Mouse (Mus musculus): ENCODE measurements at regions not wholly inside any gene's neighbourhood (a gene's known extent, or its start where the extent isn't known, plus 50 kb on each side); places are given as distances from the start of the nearest gene placed in this dataset.

DNA sequence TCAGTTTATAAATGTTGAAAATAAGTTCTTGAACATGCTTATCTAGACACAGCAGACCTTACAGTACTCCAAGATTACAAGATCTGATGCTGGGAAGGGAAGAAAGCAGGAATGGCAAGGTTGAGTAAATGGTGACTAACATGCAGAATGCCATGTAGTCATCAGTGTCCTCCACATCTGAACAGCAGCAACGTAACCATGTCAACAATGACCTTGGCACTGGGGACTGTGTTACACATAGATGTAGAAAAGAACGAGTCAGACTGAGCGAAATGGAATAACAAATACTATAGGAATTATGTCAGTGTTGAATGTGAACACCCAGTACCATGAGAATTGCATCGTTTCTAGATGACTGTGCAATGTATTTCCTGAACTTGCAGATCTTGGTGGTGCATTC lies 936.5 kb upstream of the Gm7489 start:
- ATAC-seq (ENCODE audit: low read depth) = no peak
- H3K27me3 ChIP-seq (ENCODE audit: control insufficient read depth, insufficient read depth, low read depth, low read length) = no peaks in the 10 kb centered on the region
- H3K4me3 ChIP-seq (ENCODE audit: low read length) = no peak overlapping the region
- H3K4me2 ChIP-seq (ENCODE audit: low read depth, low read length) = no peak overlapping the region
- H3K9me3 ChIP-seq (ENCODE audit: control insufficient read depth, low read length) = no peaks in the 10 kb centered on the region
- H3K9ac ChIP-seq (ENCODE audit: low read length) = no peak overlapping the region
- no peaks in the 10 kb centered on the region for H3K4me1 ChIP-seq (replicated peaks; ENCODE audit: control insufficient read depth, insufficient read depth, low read length)
- no peak overlapping the region for H3K27ac ChIP-seq (ENCODE audit: low read length)
- no peaks in the 10 kb centered on the region for H3K36me3 ChIP-seq (ENCODE audit: control insufficient read depth, insufficient read depth, low read length)
- 89% methylated on average over 4 of the region's 4 CpGs for WGBS

DNA sequence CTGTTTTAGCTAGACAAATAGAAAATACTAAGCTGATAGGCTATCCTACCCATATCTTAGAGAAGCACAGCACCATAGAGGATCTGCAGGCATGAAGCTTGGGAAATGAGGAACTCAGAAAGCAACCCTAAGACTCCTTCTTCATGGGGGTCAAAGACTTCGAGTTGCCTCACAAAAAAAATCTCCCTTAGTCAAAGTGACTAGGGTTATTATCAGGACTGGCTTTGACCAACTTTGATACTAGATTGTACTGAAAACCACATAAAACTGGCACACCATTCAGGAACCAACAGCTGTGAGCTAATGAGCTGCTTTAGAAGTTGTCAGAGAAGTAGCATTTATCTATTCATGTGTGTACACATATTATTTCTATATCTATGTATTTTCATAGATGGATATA lies 931.2 kb upstream of the Gm7489 start:
- no peaks in the 10 kb centered on the region for H3K27me3 ChIP-seq (ENCODE audit: control insufficient read depth, insufficient read depth, low read depth, low read length)
- H3K9me3 ChIP-seq (ENCODE audit: control insufficient read depth, low read length) = no peaks in the 10 kb centered on the region
- no peak for ATAC-seq (ENCODE audit: low read depth)
- H3K27ac ChIP-seq (ENCODE audit: low read length) = no peak overlapping the region
- WGBS = 49% methylated on average over 1 of the region's 1 CpGs
- H3K9ac ChIP-seq (ENCODE audit: low read length) = no peak overlapping the region
- H3K4me3 ChIP-seq (ENCODE audit: low read length) = no peak overlapping the region
- no peaks in the 10 kb centered on the region for H3K36me3 ChIP-seq (ENCODE audit: control insufficient read depth, insufficient read depth, low read length)
- no peaks in the 10 kb centered on the region for H3K4me1 ChIP-seq (replicated peaks; ENCODE audit: control insufficient read depth, insufficient read depth, low read length)
- no peak overlapping the region for H3K4me2 ChIP-seq (ENCODE audit: low read depth, low read length)

DNA sequence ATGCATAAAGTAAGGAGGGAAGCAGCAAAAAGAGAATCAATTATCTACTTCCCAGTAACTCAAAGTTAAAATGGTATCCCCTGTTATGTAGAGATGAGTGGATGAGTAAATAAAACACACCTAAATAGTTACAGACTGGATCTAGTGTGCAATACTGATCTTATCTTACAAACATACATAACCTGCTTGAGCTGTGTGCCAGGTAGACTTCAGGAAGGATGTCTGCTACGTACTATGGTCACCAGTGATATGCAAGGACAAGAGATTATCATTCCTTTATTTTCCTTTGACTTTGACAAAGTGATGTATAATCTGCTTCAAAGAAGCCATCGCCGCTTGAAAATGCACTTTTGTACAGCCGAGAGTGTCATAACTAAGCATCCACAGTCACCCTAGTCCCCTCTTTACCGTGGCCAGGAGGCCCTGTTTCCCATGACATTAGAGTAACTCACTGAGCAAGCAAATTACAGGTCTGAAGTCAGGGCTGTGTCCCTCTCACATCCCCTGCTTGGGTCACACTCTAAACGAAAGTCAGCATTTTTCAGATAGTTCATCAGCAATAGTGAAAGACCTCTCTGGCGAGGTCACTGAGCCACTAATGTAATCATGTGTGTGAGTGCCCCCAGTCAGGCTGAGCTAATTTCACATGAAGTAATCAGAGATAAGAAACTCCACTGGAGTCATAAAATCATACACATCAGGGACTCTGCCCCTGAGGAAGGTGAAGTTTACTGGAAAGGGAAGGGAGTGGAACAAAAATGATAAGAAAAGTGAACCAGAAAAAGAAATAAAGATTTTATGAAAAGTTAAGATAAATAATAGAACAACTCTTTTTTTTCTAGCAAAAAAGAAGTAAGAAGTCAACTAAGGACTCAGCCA lies 929.8 kb upstream of the Gm7489 start:
- no peak overlapping the region for H3K4me3 ChIP-seq (ENCODE audit: low read length)
- no peaks in the 10 kb centered on the region for H3K27me3 ChIP-seq (ENCODE audit: control insufficient read depth, insufficient read depth, low read depth, low read length)
- H3K36me3 ChIP-seq (ENCODE audit: control insufficient read depth, insufficient read depth, low read length) = no peaks in the 10 kb centered on the region
- no peak overlapping the region for H3K27ac ChIP-seq (ENCODE audit: low read length)
- H3K4me2 ChIP-seq (ENCODE audit: low read depth, low read length) = no peak overlapping the region
- ATAC-seq (ENCODE audit: low read depth) = no peak
- no peak overlapping the region for H3K9ac ChIP-seq (ENCODE audit: low read length)
- 46% methylated on average over 7 of the region's 7 CpGs for WGBS
- H3K4me1 ChIP-seq (replicated peaks; ENCODE audit: control insufficient read depth, insufficient read depth, low read length) = no peaks in the 10 kb centered on the region
- H3K9me3 ChIP-seq (ENCODE audit: control insufficient read depth, low read length) = no peaks in the 10 kb centered on the region

DNA sequence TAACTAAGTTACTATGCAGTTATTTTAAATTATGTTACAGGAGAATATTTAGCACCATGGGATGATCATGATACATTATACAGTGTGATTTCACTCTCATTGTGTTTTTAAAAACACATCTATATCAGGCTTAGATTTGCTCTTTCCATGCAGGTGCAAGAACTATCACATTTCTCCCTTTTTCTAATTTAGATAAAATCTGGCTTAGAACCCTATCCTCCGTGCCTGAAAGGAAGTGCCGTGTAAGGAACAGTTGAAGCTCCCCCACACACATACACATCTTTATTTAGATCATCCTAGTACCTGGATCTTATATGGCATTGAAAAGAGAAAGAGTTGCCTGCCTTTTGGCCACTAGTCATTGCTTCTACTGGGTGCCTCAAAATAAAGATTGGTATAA lies 925.0 kb upstream of the Gm7489 start:
- no peak for ATAC-seq (ENCODE audit: low read depth)
- WGBS = 68% methylated on average over 2 of the region's 2 CpGs
- Histone ChIP-seq H3K4me3 (ENCODE audit: low read length) (no peak overlapping the region), H3K36me3 (ENCODE audit: control insufficient read depth, insufficient read depth, low read length) (no peaks in the 10 kb centered on the region), H3K9ac (ENCODE audit: low read length) (no peak overlapping the region), H3K4me2 (ENCODE audit: low read depth, low read length) (no peak overlapping the region), H3K9me3 (ENCODE audit: control insufficient read depth, low read length) (no peaks in the 10 kb centered on the region), H3K27ac (ENCODE audit: low read length) (no peak overlapping the region), H3K27me3 (ENCODE audit: control insufficient read depth, insufficient read depth, low read depth, low read length) (no peaks in the 10 kb centered on the region), H3K4me1 (replicated peaks; ENCODE audit: control insufficient read depth, insufficient read depth, low read length) (no peaks in the 10 kb centered on the region)

DNA sequence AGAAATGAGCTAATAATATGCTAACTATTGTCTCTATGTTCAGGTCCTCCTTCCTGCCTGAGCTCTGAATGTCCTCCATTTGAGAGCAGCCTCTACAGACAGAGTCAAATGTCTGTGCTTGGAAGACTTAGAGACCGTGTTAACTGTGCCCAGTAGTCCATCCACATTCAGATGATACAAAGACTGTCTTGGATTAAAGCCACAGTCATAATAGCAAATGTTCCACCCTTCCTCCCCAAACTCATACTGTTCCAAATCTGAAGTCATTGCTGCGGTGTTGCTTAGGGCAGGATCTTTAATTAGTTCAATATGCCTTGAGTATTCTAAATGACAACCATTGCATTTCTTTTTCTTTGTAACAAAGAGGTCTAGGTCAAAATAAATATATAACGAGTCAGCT lies 923.2 kb upstream of the Gm7489 start:
- H3K27ac ChIP-seq (ENCODE audit: low read length) = no peak overlapping the region
- H3K4me1 ChIP-seq (replicated peaks; ENCODE audit: control insufficient read depth, insufficient read depth, low read length) = no peaks in the 10 kb centered on the region
- WGBS = 63% methylated on average over 3 of the region's 3 CpGs
- H3K4me2 ChIP-seq (ENCODE audit: low read depth, low read length) = no peak overlapping the region
- no peaks in the 10 kb centered on the region for H3K9me3 ChIP-seq (ENCODE audit: control insufficient read depth, low read length)
- H3K4me3 ChIP-seq (ENCODE audit: low read length) = no peak overlapping the region
- ATAC-seq (ENCODE audit: low read depth) = no peak
- H3K27me3 ChIP-seq (ENCODE audit: control insufficient read depth, insufficient read depth, low read depth, low read length) = no peaks in the 10 kb centered on the region
- H3K36me3 ChIP-seq (ENCODE audit: control insufficient read depth, insufficient read depth, low read length) = no peaks in the 10 kb centered on the region
- no peak overlapping the region for H3K9ac ChIP-seq (ENCODE audit: low read length)

DNA sequence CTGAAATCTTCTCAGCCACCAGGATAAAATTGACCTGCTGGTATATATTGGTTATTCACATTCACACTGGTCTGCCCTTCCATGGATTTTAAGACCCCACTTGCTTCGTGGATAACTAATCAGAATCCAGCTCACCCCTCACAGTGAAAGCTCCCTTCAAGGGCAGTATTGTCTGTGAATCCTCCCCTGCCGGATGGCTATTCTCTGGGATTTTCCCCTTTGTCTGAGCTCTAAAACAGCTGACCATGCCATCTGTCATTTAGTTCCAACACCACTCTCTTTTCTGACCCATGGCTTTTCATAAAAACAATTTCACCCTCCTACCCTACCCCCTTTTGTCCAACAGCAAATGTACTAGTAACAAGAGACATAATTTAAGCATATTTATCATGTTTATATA lies 920.8 kb upstream of the Gm7489 start:
- Histone ChIP-seq H3K9ac (ENCODE audit: low read length) (no peak overlapping the region), H3K4me2 (ENCODE audit: low read depth, low read length) (no peak overlapping the region; the same call in 1 of the 2 replicates), H3K9me3 (ENCODE audit: control insufficient read depth, low read length) (no peaks in the 10 kb centered on the region), H3K4me3 (ENCODE audit: low read length) (no peak overlapping the region), H3K4me1 (replicated peaks; ENCODE audit: control insufficient read depth, insufficient read depth, low read length) (peaks cover 8% of the 10 kb centered on the region), H3K27ac (ENCODE audit: low read length) (peak overlapping the region; percentile 52; the same call in 1 of the 2 replicates), H3K27me3 (ENCODE audit: control insufficient read depth, insufficient read depth, low read depth, low read length) (no peaks in the 10 kb centered on the region), H3K36me3 (ENCODE audit: control insufficient read depth, insufficient read depth, low read length) (no peaks in the 10 kb centered on the region)
- 44% methylated on average over 2 of the region's 2 CpGs for whole genome bisulfite sequencing
- ATAC-seq (ENCODE audit: low read depth) = peak; percentile 53

DNA sequence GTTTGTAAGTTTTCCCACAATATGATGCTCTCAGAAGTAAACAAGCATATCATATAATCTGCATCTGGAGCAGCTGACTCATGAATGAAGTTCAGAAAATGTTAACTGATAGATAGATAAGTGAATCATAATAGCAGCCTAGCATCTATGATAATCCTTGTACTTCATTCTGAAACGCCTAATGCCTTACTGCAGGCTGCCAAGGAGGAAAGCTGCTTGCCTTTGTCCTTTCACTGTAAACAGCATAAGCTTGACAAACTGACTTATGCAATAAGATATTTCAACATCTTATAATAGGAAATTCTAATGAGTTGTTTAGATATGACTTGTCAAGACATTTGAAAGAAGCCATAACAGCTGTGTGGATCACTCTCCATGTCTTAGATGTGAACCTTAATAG lies 920.3 kb upstream of the Gm7489 start:
- no peak overlapping the region for H3K9ac ChIP-seq (ENCODE audit: low read length)
- no peak overlapping the region; the same call in 1 of the 2 replicates for H3K27ac ChIP-seq (ENCODE audit: low read length)
- no peaks in the 10 kb centered on the region for H3K9me3 ChIP-seq (ENCODE audit: control insufficient read depth, low read length)
- no peak overlapping the region for H3K4me2 ChIP-seq (ENCODE audit: low read depth, low read length)
- peak; percentile 86 for ATAC-seq (ENCODE audit: low read depth)
- 36% methylated on average over 1 of the region's 1 CpGs for WGBS
- H3K27me3 ChIP-seq (ENCODE audit: control insufficient read depth, insufficient read depth, low read depth, low read length) = no peaks in the 10 kb centered on the region
- no peaks in the 10 kb centered on the region for H3K36me3 ChIP-seq (ENCODE audit: control insufficient read depth, insufficient read depth, low read length)
- H3K4me3 ChIP-seq (ENCODE audit: low read length) = no peak overlapping the region
- H3K4me1 ChIP-seq (replicated peaks; ENCODE audit: control insufficient read depth, insufficient read depth, low read length) = peaks cover 8% of the 10 kb centered on the region

DNA sequence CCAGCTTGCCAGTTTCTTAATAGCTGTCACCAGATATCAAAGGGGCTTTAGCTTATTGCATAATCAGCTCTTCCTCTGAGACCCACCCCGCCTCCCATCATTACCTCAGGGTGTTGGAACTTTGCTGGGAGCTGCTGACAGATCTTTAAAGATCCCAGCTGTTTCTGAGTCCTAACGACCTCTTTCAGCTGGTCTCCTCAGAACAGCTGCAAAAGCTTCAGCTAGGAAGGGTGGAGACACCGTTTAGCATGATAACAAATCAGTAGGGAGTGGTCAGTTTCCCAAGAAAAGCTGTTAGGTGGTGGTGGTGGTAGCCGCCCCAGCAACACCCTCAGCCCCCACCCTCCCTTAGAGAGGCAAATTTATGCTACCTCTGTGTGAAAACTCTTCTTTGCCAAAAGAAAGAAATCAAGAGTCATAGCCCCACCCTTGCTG lies 916.9 kb upstream of the Gm7489 start:
- no peaks in the 10 kb centered on the region for H3K36me3 ChIP-seq (ENCODE audit: control insufficient read depth, insufficient read depth, low read length)
- no peaks in the 10 kb centered on the region for H3K27me3 ChIP-seq (ENCODE audit: control insufficient read depth, insufficient read depth, low read depth, low read length)
- peak; percentile 90 for ATAC-seq (ENCODE audit: low read depth)
- H3K4me2 ChIP-seq (ENCODE audit: low read depth, low read length) = peak overlapping the region; percentile 31
- 8% methylated on average over 4 of the region's 4 CpGs for WGBS
- peak overlapping the region; percentile 49; the same call in 1 of the 2 replicates for H3K27ac ChIP-seq (ENCODE audit: low read length)
- no peaks in the 10 kb centered on the region for H3K9me3 ChIP-seq (ENCODE audit: control insufficient read depth, low read length)
- H3K4me1 ChIP-seq (replicated peaks; ENCODE audit: control insufficient read depth, insufficient read depth, low read length) = peaks cover 8% of the 10 kb centered on the region
- H3K4me3 ChIP-seq (ENCODE audit: low read length) = no peak overlapping the region
- no peak overlapping the region for H3K9ac ChIP-seq (ENCODE audit: low read length)

DNA sequence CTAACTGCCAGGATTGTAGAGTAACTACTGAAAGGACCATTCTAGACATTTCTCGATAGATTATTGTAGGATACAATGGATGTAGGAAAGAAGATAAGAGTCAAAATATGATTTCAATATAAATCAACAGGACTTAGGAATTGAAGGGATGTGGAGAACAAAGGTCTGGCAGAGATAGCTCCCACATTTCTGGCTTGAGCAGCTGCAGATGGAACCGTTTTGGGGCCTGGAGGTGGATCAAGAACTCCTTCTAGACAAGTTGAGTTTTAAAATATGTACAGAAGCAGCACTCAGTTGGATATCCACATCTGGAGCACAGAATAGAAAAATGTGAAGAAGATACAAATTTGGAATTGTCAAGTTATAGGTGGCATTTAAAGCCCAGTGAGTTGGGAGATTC lies 901.9 kb upstream of the Gm7489 start:
- H3K4me2 ChIP-seq (ENCODE audit: low read depth, low read length) = no peak overlapping the region
- H3K36me3 ChIP-seq (ENCODE audit: control insufficient read depth, insufficient read depth, low read length) = no peaks in the 10 kb centered on the region
- H3K27ac ChIP-seq (ENCODE audit: low read length) = no peak overlapping the region
- no peaks in the 10 kb centered on the region for H3K4me1 ChIP-seq (replicated peaks; ENCODE audit: control insufficient read depth, insufficient read depth, low read length)
- no peak for ATAC-seq (ENCODE audit: low read depth)
- H3K4me3 ChIP-seq (ENCODE audit: low read length) = no peak overlapping the region
- no peak overlapping the region for H3K9ac ChIP-seq (ENCODE audit: low read length)
- H3K9me3 ChIP-seq (ENCODE audit: control insufficient read depth, low read length) = no peaks in the 10 kb centered on the region
- 75% methylated on average over 2 of the region's 2 CpGs for WGBS
- H3K27me3 ChIP-seq (ENCODE audit: control insufficient read depth, insufficient read depth, low read depth, low read length) = no peaks in the 10 kb centered on the region
